Mouse (Mus musculus): ENCODE measurements around the gene Ccdc114. TPM values are rescaled to one million over a fixed set of nuclear protein-coding genes. Genes with fewer than 3 reads are reported as not detected.
"Not testable (repeated sequence)": the region's sequence is repeated elsewhere in the genome, so short reads cannot be mapped to it uniquely, and the experiment has no call there.

Gene Ccdc114
- polyA plus RNA-seq (2017; shearing (Covaris generic)): 1 to 10 TPM; 2.9 to 3.7 TPM

DNA sequence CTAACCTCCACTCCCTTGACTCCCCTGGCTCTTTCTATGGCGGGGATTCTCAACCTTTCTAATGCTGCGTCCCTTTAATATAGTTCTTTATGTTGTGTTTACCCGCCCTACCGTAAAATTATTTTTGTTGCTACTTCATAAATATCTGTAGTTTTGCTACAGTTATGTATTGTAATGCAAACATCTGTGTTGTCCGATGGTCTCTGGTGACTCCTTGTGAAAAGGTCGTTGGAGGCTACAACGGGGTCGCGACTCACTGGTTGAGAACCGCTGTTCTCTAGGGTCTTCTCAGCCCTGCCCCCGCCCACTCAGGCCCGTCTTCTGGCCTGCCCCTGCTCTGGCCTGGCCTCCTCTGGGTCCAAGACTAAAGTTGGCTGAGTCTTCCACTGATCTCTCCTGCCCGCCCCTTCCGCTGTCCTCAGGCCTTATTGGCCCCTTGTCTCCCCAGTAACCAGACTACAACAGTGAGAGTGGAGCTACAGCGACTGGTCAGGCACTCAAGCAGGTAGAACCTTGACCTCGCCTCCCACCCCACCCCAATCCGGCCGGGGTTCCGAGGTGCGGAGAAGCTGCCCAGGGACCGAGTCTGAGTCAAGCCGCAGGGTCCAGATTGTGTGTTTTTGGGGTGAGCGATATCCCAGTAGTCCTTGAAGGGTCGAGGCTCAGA is at the start of gene Ccdc114:
TSS of gene Ccdc114 (plus strand) at position 311 of the 667 bp plus-strand sequence.
- no peak for ATAC-seq

- ATAC-seq: no peak
These were observed 47.0 kb upstream of the Ccdc114 start for GRCm38 (mm10) chr7:45876895-45877294.

DNA sequence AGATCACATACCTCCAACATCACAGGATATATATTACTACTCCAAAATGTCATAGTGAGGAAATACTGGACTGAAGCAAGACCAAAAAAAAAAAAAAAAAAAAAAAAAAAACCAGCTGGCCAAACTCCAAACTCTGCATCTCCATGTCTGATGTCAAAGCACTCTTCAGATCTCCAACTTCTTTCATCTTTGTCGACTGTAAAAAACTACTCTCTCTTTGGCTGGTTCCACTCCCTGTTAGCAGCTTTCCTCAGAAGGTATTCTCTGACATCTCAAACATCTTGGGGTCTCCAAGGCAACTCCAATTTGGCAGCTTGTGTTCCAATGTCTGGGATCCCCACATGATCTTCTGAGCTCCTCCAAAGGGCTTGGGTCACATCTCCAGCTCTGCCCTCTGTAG is 45.6 kb upstream of the Ccdc114 start, which contains the start of gene Grin2d:
TSS of gene Grin2d (minus strand) at position 101 of the 400 bp plus-strand sequence.
- not testable (repeated sequence) for ATAC-seq

- no peak for ATAC-seq
These were observed 43.3 kb upstream of the Ccdc114 start for GRCm38 (mm10) chr7:45880531-45880930.

DNA sequence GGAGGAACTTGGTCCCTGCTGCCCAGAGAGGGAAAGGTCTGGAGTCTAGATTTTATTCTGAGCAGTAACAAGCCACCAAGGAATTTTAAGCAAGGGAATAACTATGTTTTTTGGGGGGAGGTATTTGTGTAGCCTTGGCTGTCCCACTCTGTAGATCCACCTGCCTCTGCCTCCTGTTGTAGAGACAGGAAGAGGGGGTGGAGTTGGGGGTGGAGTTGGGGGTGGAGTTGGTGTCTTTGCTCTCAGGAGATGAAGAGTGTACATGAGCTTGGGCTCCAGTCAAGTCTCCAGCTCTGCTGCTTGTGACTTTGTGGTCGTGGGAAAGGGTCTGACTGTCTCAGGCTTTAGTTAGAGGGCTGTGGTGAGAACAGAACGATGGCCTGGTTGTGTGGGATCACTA is 42.9 kb upstream of the Ccdc114 start:
- ATAC-seq: no peak

DNA sequence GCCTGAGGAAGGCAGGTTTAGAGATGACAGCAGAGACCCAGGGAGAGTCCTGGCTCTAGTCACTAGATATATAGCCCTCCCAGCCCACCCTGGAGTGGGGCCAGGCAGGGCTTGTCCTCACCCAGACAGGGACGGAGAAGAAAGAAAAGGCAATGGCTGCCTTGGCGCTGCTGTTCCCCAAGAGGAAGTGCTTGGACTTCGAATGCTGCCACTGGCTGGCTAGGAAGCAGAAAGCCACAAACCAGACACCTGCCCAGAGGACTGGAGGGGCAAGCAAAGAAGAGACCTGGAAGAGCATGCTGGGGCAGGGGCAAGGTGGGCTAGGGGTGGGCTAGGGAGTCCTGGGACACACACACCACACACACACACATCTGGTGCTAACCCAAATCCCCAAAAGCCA is 36.6 kb upstream of the Ccdc114 start:
- no peak for ATAC-seq

GRCm38 (mm10) chr7:45892651-45893050 is 31.2 kb upstream of the Ccdc114 start:
- ATAC-seq: no peak

DNA sequence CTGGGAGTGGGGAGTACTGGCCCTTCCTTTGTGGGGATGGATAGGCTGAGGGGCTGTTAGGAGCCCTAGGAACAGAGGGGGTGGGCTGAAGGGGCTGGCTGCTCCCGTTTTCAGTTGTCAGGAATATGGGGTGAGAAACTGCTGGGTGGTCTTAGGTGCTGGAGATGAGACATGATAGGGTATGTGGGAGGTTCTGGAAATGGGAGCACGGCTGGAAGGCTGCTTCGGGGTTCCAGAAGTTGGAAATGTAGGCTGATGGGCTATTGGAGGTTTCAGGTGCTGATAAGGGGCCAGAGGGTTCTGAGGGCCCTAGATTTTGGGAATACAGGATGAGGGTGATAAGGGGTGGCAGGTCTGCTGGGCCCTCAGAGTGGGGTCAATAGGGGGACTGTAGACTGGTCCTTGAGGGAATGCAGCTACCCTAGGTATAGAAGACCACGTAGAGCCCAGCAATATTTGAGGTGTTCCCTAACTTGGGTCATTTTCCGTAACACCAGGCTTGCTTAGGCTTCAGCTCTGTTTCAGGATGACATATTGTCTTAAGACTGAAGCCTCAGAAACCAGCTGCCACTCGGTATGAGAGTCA is 27.8 kb upstream of the Ccdc114 start:
- no peak for ATAC-seq

- peak; percentile 94 for ATAC-seq
These were observed 27.2 kb upstream of the Ccdc114 start, which contains the start of the genes Syngr4 and Tmem143 for GRCm38 (mm10) chr7:45896517-45897257. TSS of gene Syngr4 (minus strand) at chr7:45896714. TSS of gene Tmem143 (plus strand) at chr7:45896941.

GRCm38 (mm10) chr7:45897258-45897757 is 26.6 kb upstream of the Ccdc114 start:
- ATAC-seq: peak; percentile 21

- peak; percentile 44 for ATAC-seq
These were observed 25.7 kb upstream of the Ccdc114 start for GRCm38 (mm10) chr7:45898125-45898524.

GRCm38 (mm10) chr7:45901562-45901961 is 22.3 kb upstream of the Ccdc114 start:
- ATAC-seq: no peak

DNA sequence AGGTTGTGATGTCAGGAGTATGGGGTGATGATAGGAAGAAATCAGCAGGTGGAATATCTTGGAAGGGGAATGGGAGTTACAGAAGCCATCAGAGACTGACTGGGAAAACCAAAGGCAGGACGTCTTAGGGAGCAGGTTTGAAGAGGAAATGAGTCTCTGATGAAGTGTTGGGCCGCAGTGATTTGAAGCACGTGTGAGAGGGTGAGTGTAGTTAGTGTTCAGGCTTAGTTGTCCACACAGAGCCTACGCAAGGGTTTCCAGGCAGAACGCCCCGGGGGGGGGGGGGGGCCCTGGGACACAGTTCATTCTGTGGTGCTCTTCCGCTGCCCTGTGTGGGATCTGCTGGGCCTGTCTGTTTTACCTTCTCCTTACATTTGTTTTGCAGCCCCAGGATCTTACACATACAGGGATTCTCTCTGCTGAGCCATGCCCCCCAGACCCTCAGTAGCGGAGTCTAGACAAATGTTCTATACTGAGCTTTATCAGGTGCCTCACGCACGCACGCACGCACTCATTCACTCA is 21.3 kb upstream of the Ccdc114 start:
- no peak for ATAC-seq

GRCm38 (mm10) chr7:45906622-45907021 is 17.2 kb upstream of the Ccdc114 start:
- no peak for ATAC-seq

GRCm38 (mm10) chr7:45908384-45908783 is 15.5 kb upstream of the Ccdc114 start:
- no peak for ATAC-seq

GRCm38 (mm10) chr7:45909145-45909544 is 14.7 kb upstream of the Ccdc114 start:
- ATAC-seq: no peak

GRCm38 (mm10) chr7:45914067-45914466 is 9.8 kb upstream of the Ccdc114 start:
- no peak for ATAC-seq

GRCm38 (mm10) chr7:45915011-45915410 is 8.9 kb upstream of the Ccdc114 start:
- no peak for ATAC-seq

GRCm38 (mm10) chr7:45916056-45917003 is 7.5 kb upstream of the Ccdc114 start:
- peak; percentile 91 for ATAC-seq

DNA sequence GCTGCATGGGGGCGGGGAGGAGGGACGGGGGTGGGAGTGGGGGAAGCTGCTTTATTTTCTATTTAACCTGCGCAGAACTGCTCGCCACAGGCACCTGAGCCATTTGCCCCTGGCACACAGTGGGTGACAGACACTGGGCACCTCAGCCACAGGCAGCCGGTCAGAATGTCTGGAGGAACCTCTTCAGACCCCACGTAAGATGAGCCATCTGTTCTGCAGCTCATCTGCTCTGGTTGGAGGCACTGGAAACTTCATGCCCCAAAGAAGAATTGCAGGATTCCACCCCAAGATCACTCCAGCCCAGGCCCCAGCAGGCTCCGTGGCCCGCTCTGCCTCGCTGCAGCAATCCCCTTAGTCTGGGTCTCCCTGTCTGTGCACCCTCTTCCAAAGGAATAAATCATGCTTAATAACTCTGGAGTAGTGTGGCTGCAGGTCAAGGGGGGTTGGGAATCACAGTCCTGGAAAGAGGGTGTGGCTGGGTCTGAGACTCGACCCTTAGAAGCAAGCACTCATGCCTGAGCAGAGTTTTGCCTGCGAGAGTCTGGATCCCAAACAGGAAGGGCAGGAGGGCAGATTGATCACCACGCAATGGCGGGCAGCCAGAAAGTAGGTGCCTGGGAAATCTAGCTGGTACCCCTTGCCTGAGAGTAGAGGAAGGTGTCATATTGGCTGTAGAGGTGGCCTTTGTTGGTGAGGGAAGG is 6.7 kb upstream of the Ccdc114 start:
- no peak for ATAC-seq

DNA sequence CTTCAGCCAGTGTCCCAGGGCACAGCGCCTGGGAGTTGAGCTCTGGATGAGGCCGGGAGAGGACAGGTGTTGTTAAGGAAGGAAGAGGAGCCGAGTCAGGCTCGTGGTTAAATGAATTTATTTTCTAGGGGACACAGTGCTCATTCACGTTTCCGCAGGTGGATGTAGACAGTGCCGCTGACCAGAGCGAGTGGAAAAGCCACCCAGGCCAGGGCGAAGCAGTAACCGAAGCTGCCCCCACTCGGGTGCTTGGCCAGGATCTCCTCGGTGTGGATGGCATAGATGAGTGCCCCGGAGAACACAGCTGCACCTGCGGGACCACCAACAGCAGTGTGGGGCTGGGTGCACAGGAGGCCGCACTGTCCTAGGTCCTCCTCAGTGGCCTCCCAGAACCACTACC is 5.9 kb upstream of the Ccdc114 start:
- no peak for ATAC-seq

Data from CD4-positive, CD25-positive, alpha-beta regulatory T cell, adult 4 months (primary cell).